Mouse (Mus musculus) liver, embryonic 14.5 days (tissue): Measurements from ENCODE around the gene Hipk1. TPM values are rescaled to one million over a fixed set of nuclear protein-coding genes. Genes with fewer than 3 reads are reported as not detected.

ENCODE experiments used
- ATAC-seq: fragments of 200-750 bp; cut with Nextera tagmentation; 2 replicates; pipeline ENCODE4 v1.8.0; 2017; ENCODE audit warnings: moderate number of reproducible peaks, mild to moderate bottlenecking, moderate library complexity; ENCODE audit not compliant: insufficient read depth
- DNase-seq, 3 experiments: peaks; one replicate each; pipeline ENCODE4 v3.0.0-alpha.2; 2012 to 2013; ENCODE audit warnings: low read depth in 3 of 3, low spot score in 3 of 3
- H3K27ac ChIP-seq: fragments of 300-500 bp; sonication (generic); 2 replicates; pipeline ENCODE4 v1.5.1; 2014; ENCODE audit warnings: moderate library complexity, mild to moderate bottlenecking, control low read depth, inconsistent platforms
- H3K27me3 ChIP-seq: fragments of 300-500 bp; sonication (generic); 2 replicates; pipeline ENCODE4 v1.6.1; 2014; ENCODE audit warnings: mild to moderate bottlenecking, low read length, moderate library complexity; ENCODE audit not compliant: control insufficient read depth, insufficient read depth
- H3K36me3 ChIP-seq: fragments of 300-500 bp; sonication (generic); replicated peaks from 2 replicates; pipeline ENCODE4 v1.6.1; 2014; ENCODE audit warnings: low read depth; ENCODE audit not compliant: control insufficient read depth, insufficient read depth
- H3K4me1 ChIP-seq, 2 experiments: fragments of 200-500 bp in 1 of 2; fragments of 300-500 bp in 1 of 2; sonication (generic) in 1 of 2; replicated peaks; 2 replicates each; pipeline ENCODE4 v1.6.1; 2012 to 2014; ENCODE audit warnings: antibody characterized with exemption in 1 of 2, inconsistent platforms in 1 of 2, low read length in 1 of 2; ENCODE audit not compliant: control insufficient read depth in 2 of 2, insufficient read depth in 2 of 2
- H3K4me2 ChIP-seq: fragments of 300-500 bp; sonication (generic); 2 replicates; pipeline ENCODE4 v1.6.1; 2014; ENCODE audit warnings: low read depth, mild to moderate bottlenecking, control low read depth, moderate library complexity
- H3K4me3 ChIP-seq, 2 experiments: fragments of 200-500 bp in 1 of 2; fragments of 300-500 bp in 1 of 2; sonication (generic) in 1 of 2; 2 replicates each; pipeline ENCODE4 v1.5.1; 2012 to 2014; ENCODE audit warnings: low read depth in 2 of 2, low read length in 2 of 2, mild to moderate bottlenecking in 2 of 2, control low read depth in 1 of 2, inconsistent platforms in 1 of 2, moderate library complexity in 1 of 2; ENCODE audit not compliant: insufficient read depth in 1 of 2
- H3K9ac ChIP-seq: fragments of 300-500 bp; sonication (generic); replicated peaks from 2 replicates; pipeline ENCODE4 v1.6.1; 2014; ENCODE audit warnings: mild to moderate bottlenecking, control low read depth, moderate library complexity
- H3K9me3 ChIP-seq: fragments of 300-500 bp; sonication (generic); 2 replicates; pipeline ENCODE4 v1.6.1; 2016; ENCODE audit warnings: low read length, mixed read lengths; ENCODE audit not compliant: control insufficient read depth
- CTCF ChIP-seq: IDR thresholded peaks from 2 replicates; pipeline ENCODE4 v1.5.1; 2016; ENCODE audit warnings: antibody characterized with exemption, low read depth, control low read depth
- EP300 ChIP-seq: IDR thresholded peaks from 2 replicates; pipeline ENCODE4 v1.6.1; 2016; ENCODE audit warnings: antibody characterized with exemption, low read depth
- WGBS: fragments of 180-500 bp; shearing (Covaris S2); extraction: QIAGEN DNeasy Blood & Tissue Kit; methylation state at CpG from one replicate; pipeline ENCODE4 v1.1.7; 2014; ENCODE audit not compliant: insufficient replicate concordance; 5-methylcytosine and 5-hydroxymethylcytosine counted together
- polyA plus RNA-seq, 2 experiments: library from polyadenylated mRNA; depleted of rRNA in 1 of 2; stranded (reverse) in 1 of 2; unstranded in 1 of 2; fragments of >200 nt; fragmentation: Nextera tagmentation in 1 of 2; extraction: Ambion mirVana in 1 of 2; gene quantifications; 2 replicates each; pipeline versions ENCODE4 v1.2.1 to v1.2.3; 2012 to 2014

Gene Hipk1
- polyA plus RNA-seq, 2 experiments, result 17.1 to 22.4 TPM

- Histone ChIP-seq H3K9ac (no peak overlapping the region), H3K36me3 (peaks cover 2% of the 10 kb centered on the region; the same call in 1 of the 2 replicates), H3K27ac (peak overlapping the region; percentile 40; the same call in 1 of the 2 replicates), H3K9me3 (no peaks in the 10 kb centered on the region), H3K27me3 (no peaks in the 10 kb centered on the region), H3K4me3 (peak overlapping the region in 1 of 2 experiments; percentile 25; a peak in 2 of 4 replicates), H3K4me2 (peak overlapping the region; percentile 49), H3K4me1 (peaks cover 39 to 47% of the 10 kb centered on the region in 2 experiments)
- no peak for ATAC-seq
- DNase-seq, result no peak
- TF ChIP-seq CTCF, result no peak
- TF ChIP-seq EP300, result no peak
- WGBS, result 40% methylated on average over 7 of the region's 7 CpGs
Measured at GRCm38 (mm10) chr3:103787225-103787624, 4.1 kb downstream of the Hipk1 start.

- 45% methylated on average over 4 of the region's 4 CpGs for WGBS
- ATAC-seq, result no peak
- H3K9ac ChIP-seq, result no peak overlapping the region
- no peak for TF ChIP-seq EP300
- TF ChIP-seq CTCF, result no peak
- H3K4me2 ChIP-seq, result no peak overlapping the region
- H3K36me3 ChIP-seq, result peaks cover 12% of the 10 kb centered on the region
- DNase-seq, result no peak
- peak overlapping the region; percentile 18 for H3K27ac ChIP-seq
- H3K4me1 ChIP-seq, result peaks cover 23 to 36% of the 10 kb centered on the region in 2 experiments
- H3K4me3 ChIP-seq, result no peak overlapping the region
- no peaks in the 10 kb centered on the region for H3K9me3 ChIP-seq
- H3K27me3 ChIP-seq, result no peaks in the 10 kb centered on the region
Measured at GRCm38 (mm10) chr3:103782844-103783609, 8.3 kb downstream of the Hipk1 start.

- no peak overlapping the region for H3K4me2 ChIP-seq
- H3K9ac ChIP-seq, result no peak overlapping the region
- H3K27me3 ChIP-seq, result no peaks in the 10 kb centered on the region
- ATAC-seq (no peak), DNase-seq (no peak)
- no peak for TF ChIP-seq EP300
- no peak for TF ChIP-seq CTCF
- no peak overlapping the region for H3K27ac ChIP-seq
- H3K4me1 ChIP-seq, result peaks cover 10 to 24% of the 10 kb centered on the region in 2 experiments
- H3K36me3 ChIP-seq, result peaks cover 28% of the 10 kb centered on the region
- H3K9me3 ChIP-seq, result no peaks in the 10 kb centered on the region
- 75% methylated on average over 5 of the region's 5 CpGs for WGBS
- no peak overlapping the region for H3K4me3 ChIP-seq
Measured at GRCm38 (mm10) chr3:103780777-103781176, 10.6 kb downstream of the Hipk1 start.

- Histone ChIP-seq H3K4me3 (no peak overlapping the region), H3K4me1 (peaks cover 10 to 24% of the 10 kb centered on the region in 2 experiments)
- ATAC-seq, result no peak
Measured at GRCm38 (mm10) chr3:103780271-103780670, 11.1 kb downstream of the Hipk1 start.

GRCm38 (mm10) chr3:103779183-103779582 lies 12.2 kb downstream of the Hipk1 start:
- 49% methylated on average over 7 of the region's 7 CpGs for WGBS
- no peak for ATAC-seq
- no peak for DNase-seq
- Histone ChIP-seq H3K4me1 (peaks cover 5 to 21% of the 10 kb centered on the region in 2 experiments), H3K4me2 (no peak overlapping the region), H3K36me3 (peaks cover 41% of the 10 kb centered on the region), H3K9me3 (no peaks in the 10 kb centered on the region), H3K9ac (no peak overlapping the region), H3K4me3 (no peak overlapping the region), H3K27ac (no peak overlapping the region), H3K27me3 (no peaks in the 10 kb centered on the region)
- TF ChIP-seq EP300 (no peak), CTCF (no peak)

More at GRCm38 (mm10) chr3:103780271-103780670, 11.1 kb downstream of the Hipk1 start:
- Histone ChIP-seq H3K27ac (no peak overlapping the region), H3K36me3 (peaks cover 33% of the 10 kb centered on the region), H3K4me2 (no peak overlapping the region), H3K27me3 (no peaks in the 10 kb centered on the region), H3K9ac (no peak overlapping the region), H3K9me3 (no peaks in the 10 kb centered on the region)
- TF ChIP-seq CTCF, result no peak
- TF ChIP-seq EP300, result no peak
- 75% methylated on average over 3 of the region's 3 CpGs for WGBS
- DNase-seq, result no peak
